Mouse (Mus musculus) embryonic fibroblast, embryonic 13.5 days (primary cell): ENCODE results near the gene G3bp2.

Experiments
- CTCF ChIP-seq: IDR thresholded peaks from 2 replicates; pipeline ENCODE4 v1.5.1; 2011; ENCODE audit warnings: mild to moderate bottlenecking, control low read depth, low read length, moderate library complexity, borderline replicate concordance; ENCODE audit not compliant: insufficient read depth
- POLR2A ChIP-seq: IDR thresholded peaks from 2 replicates; pipeline ENCODE4 v1.6.1; 2011; ENCODE audit warnings: low read depth, mild to moderate bottlenecking, control low read depth, low read length, moderate library complexity

DNA sequence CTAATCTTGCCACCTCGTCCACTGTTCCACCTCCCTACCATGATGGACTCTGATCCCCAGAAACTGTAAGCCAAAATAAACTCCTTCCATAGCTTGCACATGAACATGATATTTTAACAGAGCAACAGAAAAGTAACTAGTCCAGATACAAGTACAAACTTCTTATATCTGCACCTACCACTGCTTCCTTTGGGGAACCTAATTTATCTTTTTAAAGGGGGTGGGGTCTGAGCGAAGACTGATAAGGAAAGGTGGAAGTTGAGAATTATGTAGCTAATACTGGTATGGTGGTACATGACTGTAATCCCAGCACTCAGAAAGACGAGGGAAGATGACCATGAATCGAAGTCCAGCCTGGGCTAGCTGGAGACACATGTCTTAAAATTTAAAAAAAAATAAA is 4.0 kb upstream of the G3bp2 start:
- TF ChIP-seq CTCF = no peak
- no peak for TF ChIP-seq POLR2A
